Mouse (Mus musculus) thymus, adult 18-20 months (tissue): ENCODE data around the gene Ppm1d.

Experiments
- DNase-seq, 2 experiments: peaks; one replicate each; pipeline ENCODE4 v3.0.0; 2022; ENCODE audit warnings: mixed read lengths in 2 of 2

The Ppm1d gene

GRCm38 (mm10) chr11:85334778-85335177 is 23.7 kb downstream of the Ppm1d start:
- peak; percentile 14 to 28 for DNase-seq

GRCm38 (mm10) chr11:85339173-85339831 is 28.3 kb downstream of the Ppm1d start:
- no peak for DNase-seq

- no peak for DNase-seq
These were observed 29.1 kb downstream of the Ppm1d start for GRCm38 (mm10) chr11:85340070-85340616.

GRCm38 (mm10) chr11:85352539-85353380 is 41.7 kb downstream of the Ppm1d start, which contains the start of gene Bcas3:
Bcas3 (plus strand) TSS chr11:85353167.
- peak; percentile 99 for DNase-seq

- no peak for DNase-seq
These were observed 42.8 kb downstream of the Ppm1d start for GRCm38 (mm10) chr11:85353819-85354218.

- DNase-seq, result no peak
These were observed 48.6 kb downstream of the Ppm1d start for GRCm38 (mm10) chr11:85359641-85360040.

- no peak for DNase-seq
These were observed 50.6 kb downstream of the Ppm1d start for GRCm38 (mm10) chr11:85361621-85362020.

GRCm38 (mm10) chr11:85366168-85366567 is 55.1 kb downstream of the Ppm1d start:
- DNase-seq, result no peak

- DNase-seq, result no peak
These were observed 56.8 kb downstream of the Ppm1d start for GRCm38 (mm10) chr11:85367823-85368222.

- DNase-seq, result no peak
These were observed 68.0 kb downstream of the Ppm1d start for GRCm38 (mm10) chr11:85379091-85379490.

GRCm38 (mm10) chr11:85380046-85380445 is 69.0 kb downstream of the Ppm1d start:
- DNase-seq, result no peak

- peak; percentile 17 to 20 for DNase-seq
These were observed 71.0 kb downstream of the Ppm1d start for GRCm38 (mm10) chr11:85382055-85382454.

GRCm38 (mm10) chr11:85383975-85384821 is 73.2 kb downstream of the Ppm1d start:
- no peak for DNase-seq

GRCm38 (mm10) chr11:85392179-85392863 is 81.3 kb downstream of the Ppm1d start:
- no peak for DNase-seq

- DNase-seq, result no peak
These were observed 81.8 kb downstream of the Ppm1d start for GRCm38 (mm10) chr11:85392864-85393220.

GRCm38 (mm10) chr11:85393990-85394389 is 82.9 kb downstream of the Ppm1d start:
- no peak for DNase-seq

GRCm38 (mm10) chr11:85395361-85395760 is 84.3 kb downstream of the Ppm1d start:
- DNase-seq, result no peak
